Mouse (Mus musculus): ENCODE results near the gene Jmy. TPM values are rescaled to one million over a fixed set of nuclear protein-coding genes. Genes with fewer than 3 reads are reported as not detected.

The Jmy gene
- polyA plus RNA-seq, 1 experiment = 4.1 TPM

GRCm38 (mm10) chr13:93388594-93389241 is 110.9 kb downstream of the Jmy start:
- no peak overlapping the region for H3K4me3 ChIP-seq
- no peaks in the 10 kb centered on the region for H3K79me2 ChIP-seq (ENCODE audit: control insufficient read depth, insufficient read depth)
- H3K4me2 ChIP-seq (ENCODE audit: low read depth) = no peak overlapping the region
- H3K27me3 ChIP-seq (ENCODE audit: control insufficient read depth, insufficient read depth, insufficient read length) = no peaks in the 10 kb centered on the region
- H3ac ChIP-seq (ENCODE audit: control insufficient read depth, insufficient read length) = no peak overlapping the region
- TF ChIP-seq POLR2A (IDR thresholded peaks at IDR 0.05; ENCODE audit: insufficient read length, low read depth) = no peak
- peaks cover 3% of the 10 kb centered on the region for H3K36me3 ChIP-seq (ENCODE audit: control insufficient read depth, insufficient read depth)

- H3K4me2 ChIP-seq (ENCODE audit: low read depth) = no peak overlapping the region
- no peak overlapping the region for H3ac ChIP-seq (ENCODE audit: control insufficient read depth, insufficient read length)
- H3K4me3 ChIP-seq = no peak overlapping the region
- H3K27me3 ChIP-seq (ENCODE audit: control insufficient read depth, insufficient read depth, insufficient read length) = no peaks in the 10 kb centered on the region
- H3K79me2 ChIP-seq (ENCODE audit: control insufficient read depth, insufficient read depth) = no peaks in the 10 kb centered on the region
- H3K36me3 ChIP-seq (ENCODE audit: control insufficient read depth, insufficient read depth) = no peaks in the 10 kb centered on the region
- TF ChIP-seq POLR2AphosphoS2 (IDR thresholded peaks at IDR 0.05; ENCODE audit: insufficient read length, low read depth) (no peak), SRF (IDR thresholded peaks at IDR 0.05; ENCODE audit: control insufficient read depth, insufficient read length, low read depth) (no peak), MAX (IDR thresholded peaks at IDR 0.05; ENCODE audit: low read depth) (no peak), TCF3 (IDR thresholded peaks at IDR 0.05; ENCODE audit: insufficient read length, low read depth) (no peak), E2F4 (IDR thresholded peaks at IDR 0.05; ENCODE audit: insufficient read depth) (no peak), TCF12 (IDR thresholded peaks at IDR 0.05; ENCODE audit: insufficient read depth, poor library complexity, severe bottlenecking) (no peak), POLR2A (IDR thresholded peaks at IDR 0.05; ENCODE audit: insufficient read length, low read depth) (no peak), MYOG (IDR thresholded peaks at IDR 0.05; ENCODE audit: control insufficient read depth in 1 of 3, insufficient read depth in 1 of 3, insufficient read length in 2 of 3, low read depth in 2 of 3) (no peak), REST (IDR thresholded peaks at IDR 0.05; ENCODE audit: insufficient read depth, insufficient read length) (no peak), MYOD1 (IDR thresholded peaks at IDR 0.05; ENCODE audit: control insufficient read depth in 1 of 3, insufficient read length in 2 of 3, low read depth in 2 of 3) (no peak), CEBPB (IDR thresholded peaks at IDR 0.05; ENCODE audit: insufficient read depth, poor library complexity, severe bottlenecking) (no peak), USF1 (IDR thresholded peaks at IDR 0.05; ENCODE audit: low read depth) (no peak)
Measured at GRCm38 (mm10) chr13:93387440-93387839, 112.2 kb downstream of the Jmy start.

GRCm38 (mm10) chr13:93385147-93385546 is 114.5 kb downstream of the Jmy start:
- no peaks in the 10 kb centered on the region for H3K79me2 ChIP-seq (ENCODE audit: control insufficient read depth, insufficient read depth)
- no peak overlapping the region for H3K4me3 ChIP-seq
- H3K36me3 ChIP-seq (ENCODE audit: control insufficient read depth, insufficient read depth) = no peaks in the 10 kb centered on the region
- TF ChIP-seq REST (IDR thresholded peaks at IDR 0.05; ENCODE audit: insufficient read depth, insufficient read length) = no peak
- TF ChIP-seq MAX (IDR thresholded peaks at IDR 0.05; ENCODE audit: low read depth) = no peak
- TF ChIP-seq POLR2AphosphoS2 (IDR thresholded peaks at IDR 0.05; ENCODE audit: insufficient read length, low read depth) = no peak
- no peak for TF ChIP-seq TCF12 (IDR thresholded peaks at IDR 0.05; ENCODE audit: insufficient read depth, poor library complexity, severe bottlenecking)
- TF ChIP-seq USF1 (IDR thresholded peaks at IDR 0.05; ENCODE audit: low read depth) = no peak
- TF ChIP-seq MYOD1 (IDR thresholded peaks at IDR 0.05; ENCODE audit: control insufficient read depth in 1 of 3, insufficient read length in 2 of 3, low read depth in 2 of 3) = no peak
- TF ChIP-seq POLR2A (IDR thresholded peaks at IDR 0.05; ENCODE audit: insufficient read length, low read depth) = no peak
- TF ChIP-seq CEBPB (IDR thresholded peaks at IDR 0.05; ENCODE audit: insufficient read depth, poor library complexity, severe bottlenecking) = no peak
- no peak for TF ChIP-seq SRF (IDR thresholded peaks at IDR 0.05; ENCODE audit: control insufficient read depth, insufficient read length, low read depth)
- TF ChIP-seq MYOG (IDR thresholded peaks at IDR 0.05; ENCODE audit: control insufficient read depth in 1 of 3, insufficient read depth in 1 of 3, insufficient read length in 2 of 3, low read depth in 2 of 3) = no peak
- TF ChIP-seq TCF3 (IDR thresholded peaks at IDR 0.05; ENCODE audit: insufficient read length, low read depth) = no peak
- no peak for TF ChIP-seq E2F4 (IDR thresholded peaks at IDR 0.05; ENCODE audit: insufficient read depth)
- no peak overlapping the region for H3K4me2 ChIP-seq (ENCODE audit: low read depth)
- H3ac ChIP-seq (ENCODE audit: control insufficient read depth, insufficient read length) = no peak overlapping the region
- no peaks in the 10 kb centered on the region for H3K27me3 ChIP-seq (ENCODE audit: control insufficient read depth, insufficient read depth, insufficient read length)

GRCm38 (mm10) chr13:93384481-93384880 is 115.1 kb downstream of the Jmy start:
- no peak for TF ChIP-seq E2F4 (IDR thresholded peaks at IDR 0.05; ENCODE audit: insufficient read depth)
- no peak for TF ChIP-seq MYOD1 (IDR thresholded peaks at IDR 0.05; ENCODE audit: control insufficient read depth in 1 of 3, insufficient read length in 2 of 3, low read depth in 2 of 3)
- no peak for TF ChIP-seq TCF3 (IDR thresholded peaks at IDR 0.05; ENCODE audit: insufficient read length, low read depth)
- no peak for TF ChIP-seq CEBPB (IDR thresholded peaks at IDR 0.05; ENCODE audit: insufficient read depth, poor library complexity, severe bottlenecking)
- TF ChIP-seq MAX (IDR thresholded peaks at IDR 0.05; ENCODE audit: low read depth) = no peak
- TF ChIP-seq TCF12 (IDR thresholded peaks at IDR 0.05; ENCODE audit: insufficient read depth, poor library complexity, severe bottlenecking) = no peak
- no peak for TF ChIP-seq POLR2AphosphoS2 (IDR thresholded peaks at IDR 0.05; ENCODE audit: insufficient read length, low read depth)
- TF ChIP-seq USF1 (IDR thresholded peaks at IDR 0.05; ENCODE audit: low read depth) = no peak
- TF ChIP-seq POLR2A (IDR thresholded peaks at IDR 0.05; ENCODE audit: insufficient read length, low read depth) = no peak
- no peak for TF ChIP-seq MYOG (IDR thresholded peaks at IDR 0.05; ENCODE audit: control insufficient read depth in 1 of 3, insufficient read depth in 1 of 3, insufficient read length in 2 of 3, low read depth in 2 of 3)
- TF ChIP-seq REST (IDR thresholded peaks at IDR 0.05; ENCODE audit: insufficient read depth, insufficient read length) = no peak
- no peak for TF ChIP-seq SRF (IDR thresholded peaks at IDR 0.05; ENCODE audit: control insufficient read depth, insufficient read length, low read depth)

GRCm38 (mm10) chr13:93383620-93384019 is 116.0 kb downstream of the Jmy start:
- no peaks in the 10 kb centered on the region for H3K27me3 ChIP-seq (ENCODE audit: control insufficient read depth, insufficient read depth, insufficient read length)
- no peaks in the 10 kb centered on the region for H3K79me2 ChIP-seq (ENCODE audit: control insufficient read depth, insufficient read depth)
- H3K4me3 ChIP-seq = no peak overlapping the region
- no peak overlapping the region for H3K4me2 ChIP-seq (ENCODE audit: low read depth)
- TF ChIP-seq E2F4 (IDR thresholded peaks at IDR 0.05; ENCODE audit: insufficient read depth) = no peak
- no peak for TF ChIP-seq TCF12 (IDR thresholded peaks at IDR 0.05; ENCODE audit: insufficient read depth, poor library complexity, severe bottlenecking)
- TF ChIP-seq MYOD1 (IDR thresholded peaks at IDR 0.05; ENCODE audit: control insufficient read depth in 1 of 3, insufficient read length in 2 of 3, low read depth in 2 of 3) = no peak
- no peak for TF ChIP-seq POLR2A (IDR thresholded peaks at IDR 0.05; ENCODE audit: insufficient read length, low read depth)
- no peak for TF ChIP-seq MYOG (IDR thresholded peaks at IDR 0.05; ENCODE audit: control insufficient read depth in 1 of 3, insufficient read depth in 1 of 3, insufficient read length in 2 of 3, low read depth in 2 of 3)
- no peak for TF ChIP-seq REST (IDR thresholded peaks at IDR 0.05; ENCODE audit: insufficient read depth, insufficient read length)
- TF ChIP-seq USF1 (IDR thresholded peaks at IDR 0.05; ENCODE audit: low read depth) = no peak
- no peak for TF ChIP-seq TCF3 (IDR thresholded peaks at IDR 0.05; ENCODE audit: insufficient read length, low read depth)
- TF ChIP-seq SRF (IDR thresholded peaks at IDR 0.05; ENCODE audit: control insufficient read depth, insufficient read length, low read depth) = no peak
- TF ChIP-seq CEBPB (IDR thresholded peaks at IDR 0.05; ENCODE audit: insufficient read depth, poor library complexity, severe bottlenecking) = no peak
- TF ChIP-seq MAX (IDR thresholded peaks at IDR 0.05; ENCODE audit: low read depth) = no peak
- no peaks in the 10 kb centered on the region for H3K36me3 ChIP-seq (ENCODE audit: control insufficient read depth, insufficient read depth)
- no peak overlapping the region for H3ac ChIP-seq (ENCODE audit: control insufficient read depth, insufficient read length)

More at GRCm38 (mm10) chr13:93384481-93384880, 115.1 kb downstream of the Jmy start:
- no peaks in the 10 kb centered on the region for H3K36me3 ChIP-seq (ENCODE audit: control insufficient read depth, insufficient read depth)
- H3ac ChIP-seq (ENCODE audit: control insufficient read depth, insufficient read length) = no peak overlapping the region
- H3K27me3 ChIP-seq (ENCODE audit: control insufficient read depth, insufficient read depth, insufficient read length) = no peaks in the 10 kb centered on the region
- H3K4me3 ChIP-seq = no peak overlapping the region
- no peak overlapping the region for H3K4me2 ChIP-seq (ENCODE audit: low read depth)
- H3K79me2 ChIP-seq (ENCODE audit: control insufficient read depth, insufficient read depth) = no peaks in the 10 kb centered on the region
